In genomic region chr10:51945701-51946100, GRCm38 (mm10) we compare ENCODE assay signal across 11 mouse cellular contexts.
DNase-seq lines count a peak whose midpoint lies in the region; ATAC-seq and TF ChIP-seq lines count a peak whose summit lies in the region.
"Had no signal": no experiment of that assay in that cellular context is flagged by ENCODE, and none has a peak within 500 bp of the region (broad histone marks: within the 10 kb centered on the region; RNA-seq: fewer than 3 reads in every experiment).

No protein-coding gene starts in this region.

- no peak for TF ChIP-seq CTCF in left cerebral cortex, adult 2 months (IDR thresholded peaks at IDR 0.05)

- intact Hi-C loops in left cerebral cortex, postnatal 25 days (cut with DNase I): no loop called here
- intact Hi-C loops in left cerebral cortex, adult 2 months (cut with DNase I): no loop called here

- ATAC-seq in erythroid progenitor cell, adult 5-6 weeks (replicated peaks; ENCODE audit: low FRiP score, poor library complexity, severe bottlenecking): no peak
- ATAC-seq: hindbrain, postnatal 0 days had no signal

- H3K4me3 ChIP-seq in left cerebral cortex, adult 2 months: no peak overlapping the region
- H3K4me3 ChIP-seq: embryonic facial prominence, embryonic 13.5 days had no signal

- no peak overlapping the region for H3K27ac ChIP-seq in left cerebral cortex, adult 2 months
- H3K27ac ChIP-seq: embryonic facial prominence, embryonic 13.5 days; hindbrain, postnatal 0 days had no signal

- peak; percentile 16 to 38 for DNase-seq in cerebellum, postnatal 25 days
- DNase-seq in cerebellum, adult 8-10 months: no peak
- DNase-seq in left cerebral cortex, postnatal 25 days (ENCODE audit: low spot score in 2 of 2): peak; percentile 2 to 60
- DNase-seq in left cerebral cortex, adult 2 months (ENCODE audit: extremely low spot score in 1 of 2, low spot score in 2 of 2): no peak
- DNase-seq in frontal cortex, postnatal 36 days (ENCODE audit: low spot score in 2 of 2): peak; percentile 2 to 35
- peak; percentile 4 to 7 for DNase-seq in right cerebral cortex, postnatal 36 days (ENCODE audit: low spot score in 2 of 2)
- DNase-seq in spleen, adult 18-20 months: no peak
- DNase-seq: lung, postnatal 10 days had no signal

Comparison
In these comparisons a context has a peak if more than half of its experiments do, and no peak if none do; other contexts are left out.
1. DNase-seq: peak in cerebellum, postnatal 25 days (2 of 2), left cerebral cortex, postnatal 25 days (2 of 2), frontal cortex, postnatal 36 days (2 of 2) and right cerebral cortex, postnatal 36 days (2 of 2); none in cerebellum, adult 8-10 months (single experiment), left cerebral cortex, adult 2 months (0 of 2) and spleen, adult 18-20 months (0 of 2).